Mouse (Mus musculus) thymus, postnatal 10 days (tissue): Measurements from ENCODE around the gene Vmn2r52.
"Not testable (repeated sequence)": the region's sequence is repeated elsewhere in the genome, so short reads cannot be mapped to it uniquely, and the experiment has no call there.

Experiments
- DNase-seq, 2 experiments: peaks; one replicate each; pipeline ENCODE4 v3.0.0; 2021; ENCODE audit warnings: low spot score in 2 of 2

The Vmn2r52 gene

GRCm38 (mm10) chr7:10176473-10176872 is at the start of gene Vmn2r52:
Vmn2r52 (minus strand) TSS chr7:10176573.
- DNase-seq, result no peak

- not testable (repeated sequence) for DNase-seq
These were observed 70.7 kb downstream of the Vmn2r52 start, which contains the start of gene Vmn2r51 for GRCm38 (mm10) chr7:10105641-10106040. Vmn2r51 (minus strand) TSS chr7:10105741.
